Mouse (Mus musculus): Measurements from ENCODE around the gene Pcdh9.

DNA sequence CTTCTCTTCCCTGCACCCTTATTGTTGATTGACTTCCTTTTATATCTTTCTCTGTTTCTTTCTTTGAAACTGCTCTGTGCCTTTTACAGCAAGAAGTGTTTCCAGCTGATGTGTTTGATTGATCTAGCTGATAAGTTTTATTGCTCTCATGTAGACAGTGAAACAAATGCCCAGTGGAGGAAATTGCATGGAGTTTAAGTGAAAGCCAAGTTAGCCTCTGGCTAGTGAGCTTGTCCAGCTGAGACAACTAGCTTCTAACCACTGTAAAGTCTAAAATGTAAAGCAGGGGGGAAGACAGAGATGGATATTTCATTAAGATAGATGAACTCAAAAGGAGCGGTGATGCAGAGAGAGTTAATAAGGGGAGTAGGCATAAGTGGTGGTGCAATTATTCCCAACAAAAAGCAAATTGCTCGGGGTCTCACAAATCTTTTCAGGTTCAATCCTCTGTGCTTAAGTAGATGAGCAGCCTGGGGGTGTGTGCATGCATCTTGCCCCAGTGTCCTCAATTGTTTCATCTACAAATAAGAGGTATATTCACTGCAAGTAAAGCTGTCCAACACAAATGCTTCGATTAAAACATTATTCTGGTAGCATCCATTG lies 47.7 kb downstream of the Pcdh9 start:
- TF ChIP-seq CTCF (IDR thresholded peaks at IDR 0.05; ENCODE audit: low read depth, low read length) (no peak), POLR2A (IDR thresholded peaks at IDR 0.05; ENCODE audit: extremely low read depth, insufficient read depth, low read length) (no peak)

Data from liver, adult 2 months (tissue).